Mouse (Mus musculus): ENCODE measurements around the gene Cys1. TPM values are rescaled to one million over a fixed set of nuclear protein-coding genes. Genes with fewer than 3 reads are reported as not detected.

Cys1 gene
- total and polyA plus RNA-seq, 2 experiments from 2014 or later, result 1.4 to 3.9 TPM

GRCm38 (mm10) chr12:24634648-24635047, 47.0 kb downstream of the Cys1 start:
- DNase-seq (ENCODE audit: low spot score) (no peak), ATAC-seq (no peak)
- no peaks in the 10 kb centered on the region for H3K36me3 ChIP-seq (ENCODE audit: insufficient read depth, low read length)
- TF ChIP-seq CTCF (IDR thresholded peaks at IDR 0.05; ENCODE audit: low read depth), result no peak
- no peak overlapping the region for H3K9ac ChIP-seq (replicated peaks; ENCODE audit: low read length)
- no peak overlapping the region for H3K4me3 ChIP-seq (ENCODE audit: low read length)
- no peak overlapping the region for H3K27ac ChIP-seq
- no peak overlapping the region for H3K4me2 ChIP-seq (ENCODE audit: low read depth, low read length)
- WGBS, result 83% methylated on average over 3 of the region's 3 CpGs
- H3K4me1 ChIP-seq (ENCODE audit: insufficient read depth, low read length), result no peaks in the 10 kb centered on the region
- H3K27me3 ChIP-seq (ENCODE audit: insufficient read depth, low read length), result no peaks in the 10 kb centered on the region
- H3K9me3 ChIP-seq (ENCODE audit: low read length), result no peaks in the 10 kb centered on the region

GRCm38 (mm10) chr12:24634212-24634611, 47.4 kb downstream of the Cys1 start:
- Histone ChIP-seq H3K9ac (replicated peaks; ENCODE audit: low read length) (no peak overlapping the region), H3K27me3 (ENCODE audit: insufficient read depth, low read length) (no peaks in the 10 kb centered on the region), H3K4me2 (ENCODE audit: low read depth, low read length) (no peak overlapping the region), H3K36me3 (ENCODE audit: insufficient read depth, low read length) (no peaks in the 10 kb centered on the region), H3K27ac (no peak overlapping the region), H3K9me3 (ENCODE audit: low read length) (no peaks in the 10 kb centered on the region), H3K4me1 (ENCODE audit: insufficient read depth, low read length) (no peaks in the 10 kb centered on the region), H3K4me3 (ENCODE audit: low read length) (no peak overlapping the region)
- DNase-seq (ENCODE audit: low spot score) (no peak), ATAC-seq (no peak)
- TF ChIP-seq CTCF (IDR thresholded peaks at IDR 0.05; ENCODE audit: low read depth), result no peak
- 86% methylated on average over 4 of the region's 4 CpGs for whole genome bisulfite sequencing

- H3K4me3 ChIP-seq (ENCODE audit: low read length), result no peak overlapping the region
- no peak for TF ChIP-seq CTCF (IDR thresholded peaks at IDR 0.05; ENCODE audit: low read depth)
- 58% methylated on average over 1 of the region's 1 CpGs for WGBS
- H3K27me3 ChIP-seq (ENCODE audit: insufficient read depth, low read length), result no peaks in the 10 kb centered on the region
- no peaks in the 10 kb centered on the region for H3K4me1 ChIP-seq (ENCODE audit: insufficient read depth, low read length)
- H3K36me3 ChIP-seq (ENCODE audit: insufficient read depth, low read length), result no peaks in the 10 kb centered on the region
- DNase-seq (ENCODE audit: low spot score) (no peak), ATAC-seq (no peak)
- H3K27ac ChIP-seq, result no peak overlapping the region
- no peaks in the 10 kb centered on the region for H3K9me3 ChIP-seq (ENCODE audit: low read length)
- no peak overlapping the region for H3K9ac ChIP-seq (replicated peaks; ENCODE audit: low read length)
- no peak overlapping the region for H3K4me2 ChIP-seq (ENCODE audit: low read depth, low read length)
Observed at GRCm38 (mm10) chr12:24633753-24634191, 47.8 kb downstream of the Cys1 start.

GRCm38 (mm10) chr12:24632404-24632803, 49.2 kb downstream of the Cys1 start:
- Histone ChIP-seq H3K4me2 (ENCODE audit: low read depth, low read length) (no peak overlapping the region), H3K27ac (no peak overlapping the region), H3K9me3 (ENCODE audit: low read length) (no peaks in the 10 kb centered on the region), H3K27me3 (ENCODE audit: insufficient read depth, low read length) (no peaks in the 10 kb centered on the region), H3K4me1 (ENCODE audit: insufficient read depth, low read length) (no peaks in the 10 kb centered on the region), H3K4me3 (ENCODE audit: low read length) (no peak overlapping the region), H3K36me3 (ENCODE audit: insufficient read depth, low read length) (no peaks in the 10 kb centered on the region), H3K9ac (replicated peaks; ENCODE audit: low read length) (no peak overlapping the region)
- DNase-seq (ENCODE audit: low spot score) (no peak), ATAC-seq (0 out of 2 replicates have a peak, but pooled peaks have one; percentile 4)
- TF ChIP-seq CTCF (IDR thresholded peaks at IDR 0.05; ENCODE audit: low read depth), result no peak
- 51% methylated on average over 4 of the region's 4 CpGs for WGBS

- TF ChIP-seq CTCF (IDR thresholded peaks at IDR 0.05; ENCODE audit: low read depth), result peak; percentile 58
- 76% methylated on average over 1 of the region's 1 CpGs for WGBS
- DNase-seq (ENCODE audit: low spot score), result peak; percentile 43
Observed at GRCm38 (mm10) chr12:24630220-24630619, 51.4 kb downstream of the Cys1 start.

GRCm38 (mm10) chr12:24627215-24627614, 54.4 kb downstream of the Cys1 start:
- H3K9me3 ChIP-seq (ENCODE audit: low read length), result no peaks in the 10 kb centered on the region
- no peak overlapping the region for H3K4me3 ChIP-seq (ENCODE audit: low read length)
- H3K9ac ChIP-seq (replicated peaks; ENCODE audit: low read length), result no peak overlapping the region
- no peak for TF ChIP-seq CTCF (IDR thresholded peaks at IDR 0.05; ENCODE audit: low read depth)
- ATAC-seq (no peak), DNase-seq (ENCODE audit: low spot score) (no peak)
- no peak overlapping the region for H3K27ac ChIP-seq
- H3K4me1 ChIP-seq (ENCODE audit: insufficient read depth, low read length), result no peaks in the 10 kb centered on the region
- no peaks in the 10 kb centered on the region for H3K27me3 ChIP-seq (ENCODE audit: insufficient read depth, low read length)
- H3K36me3 ChIP-seq (ENCODE audit: insufficient read depth, low read length), result no peaks in the 10 kb centered on the region
- 67% methylated on average over 3 of the region's 3 CpGs for WGBS
- no peak overlapping the region for H3K4me2 ChIP-seq (ENCODE audit: low read depth, low read length)

More at GRCm38 (mm10) chr12:24630220-24630619, 51.4 kb downstream of the Cys1 start:
- no peaks in the 10 kb centered on the region for H3K27me3 ChIP-seq (ENCODE audit: insufficient read depth, low read length)
- no peak overlapping the region for H3K27ac ChIP-seq
- no peaks in the 10 kb centered on the region for H3K36me3 ChIP-seq (ENCODE audit: insufficient read depth, low read length)
- no peak overlapping the region for H3K4me3 ChIP-seq (ENCODE audit: low read length)
- no peaks in the 10 kb centered on the region for H3K9me3 ChIP-seq (ENCODE audit: low read length)
- ATAC-seq, result no peak
- no peak overlapping the region for H3K9ac ChIP-seq (replicated peaks; ENCODE audit: low read length)
- no peaks in the 10 kb centered on the region for H3K4me1 ChIP-seq (ENCODE audit: insufficient read depth, low read length)
- no peak overlapping the region for H3K4me2 ChIP-seq (ENCODE audit: low read depth, low read length)

GRCm38 (mm10) chr12:24626401-24626800, 55.2 kb downstream of the Cys1 start:
- 87% methylated on average over 5 of the region's 5 CpGs for WGBS
- Histone ChIP-seq H3K36me3 (ENCODE audit: insufficient read depth, low read length) (no peaks in the 10 kb centered on the region), H3K27me3 (ENCODE audit: insufficient read depth, low read length) (no peaks in the 10 kb centered on the region), H3K4me2 (ENCODE audit: low read depth, low read length) (no peak overlapping the region), H3K27ac (no peak overlapping the region), H3K4me1 (ENCODE audit: insufficient read depth, low read length) (no peaks in the 10 kb centered on the region), H3K9me3 (ENCODE audit: low read length) (no peaks in the 10 kb centered on the region), H3K4me3 (ENCODE audit: low read length) (no peak overlapping the region), H3K9ac (replicated peaks; ENCODE audit: low read length) (no peak overlapping the region)
- TF ChIP-seq CTCF (IDR thresholded peaks at IDR 0.05; ENCODE audit: low read depth), result no peak
- no peak for DNase-seq (ENCODE audit: low spot score)
- ATAC-seq, result no peak

Data from hindbrain, postnatal 0 days (tissue).